Mouse (Mus musculus): ENCODE data around the gene Uba6. TPM values are rescaled to one million over a fixed set of nuclear protein-coding genes. Genes with fewer than 3 reads are reported as not detected.

Gene Uba6
- 10.4 and 12.2 TPM in 2 replicates for polyA plus RNA-seq (2015; fragmentation: Nextera tagmentation; extraction: Ambion mirVana)

DNA sequence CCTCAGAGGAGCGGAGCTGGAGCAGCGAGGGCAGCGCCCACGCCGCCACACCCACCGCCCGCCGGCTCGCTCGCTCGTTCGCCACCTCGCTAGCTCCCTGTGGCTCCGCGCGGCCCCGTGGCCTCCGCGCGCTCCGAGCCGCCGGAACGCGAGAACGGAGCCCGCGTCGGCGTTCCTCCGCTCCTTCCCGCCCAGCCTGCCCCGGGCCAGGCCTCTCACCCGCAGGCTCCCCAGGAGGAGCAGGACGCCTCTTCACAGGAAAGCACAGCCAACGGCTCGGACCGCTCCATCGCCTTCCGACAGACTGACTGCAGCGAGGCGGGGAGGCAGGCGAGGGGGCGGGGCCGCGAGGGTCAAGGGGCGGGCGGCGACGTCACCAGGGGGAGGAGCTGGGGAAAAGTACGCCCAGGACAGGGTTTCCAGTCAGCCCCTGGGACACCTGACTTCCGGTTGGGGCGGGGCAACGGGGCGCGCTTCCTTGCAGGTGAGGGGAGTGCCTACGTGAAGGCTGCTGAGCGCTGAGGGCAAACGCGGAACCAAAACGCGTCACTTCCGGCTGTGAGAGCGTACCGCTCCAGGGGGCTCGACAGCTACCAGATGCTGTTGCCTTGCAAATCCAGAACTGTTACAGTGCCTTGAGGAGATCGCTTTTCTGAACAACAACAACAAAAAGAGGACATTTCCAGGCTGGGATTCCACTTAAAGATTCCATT is at the start of gene Uba6:
Gene Uba6 (minus strand): TSS at position 355 of the 713 bp plus-strand sequence.
- ATAC-seq (ENCODE audit: insufficient number of reproducible peaks, low FRiP score, low TSS enrichment, low read depth) = peak; percentile 99
- H3K9ac ChIP-seq = peak within 1 kb of the TSS; percentile 77
- peak within 1 kb of the TSS; percentile 95 for H3K4me3 ChIP-seq
- peaks cover 8% of the 10 kb centered on the region; the same call in 1 of the 2 replicates for H3K36me3 ChIP-seq
- H3K27ac ChIP-seq = peak within 1 kb of the TSS; percentile 97
- under 1% methylated on average over 66 of the region's 67 CpGs for WGBS
- no peaks in the 10 kb centered on the region for H3K27me3 ChIP-seq
- peaks cover 5% of the 10 kb centered on the region; the same call in 1 of the 2 replicates for H3K4me1 ChIP-seq
- no peaks in the 10 kb centered on the region for H3K9me3 ChIP-seq
- H3K4me2 ChIP-seq = peak within 1 kb of the TSS; percentile 58

DNA sequence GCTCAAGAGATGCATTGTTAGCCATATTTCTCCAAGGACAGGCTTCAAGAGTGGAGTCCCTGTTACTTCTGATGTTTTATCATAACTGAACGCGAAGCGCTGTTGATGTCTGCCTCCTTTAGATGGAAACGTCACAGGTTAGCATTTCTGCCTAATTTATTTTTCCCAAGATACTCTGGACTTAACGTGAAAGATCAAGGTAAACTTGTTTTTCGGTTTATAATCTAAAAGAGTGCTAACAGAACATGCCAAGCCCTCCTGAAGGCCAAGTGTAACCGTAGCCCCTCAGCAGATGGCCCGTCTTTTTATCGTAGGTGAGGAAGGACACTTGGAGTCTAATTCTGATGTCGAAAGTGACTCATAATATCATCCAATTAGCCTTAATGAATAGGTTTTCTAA is 25.2 kb upstream of the Uba6 start, which contains the start of gene Gnrhr:
Gene Gnrhr (minus strand): TSS at position 101 of the 400 bp plus-strand sequence.
- Histone ChIP-seq H3K4me2 (no peak within 1 kb of the TSS), H3K9me3 (no peaks in the 10 kb centered on the region), H3K36me3 (no peaks in the 10 kb centered on the region), H3K9ac (no peak within 1 kb of the TSS), H3K27ac (no peak within 1 kb of the TSS), H3K4me3 (no peak within 1 kb of the TSS), H3K4me1 (no peaks in the 10 kb centered on the region), H3K27me3 (no peaks in the 10 kb centered on the region)
- 85% methylated on average over 10 of the region's 10 CpGs for WGBS
- no peak for ATAC-seq (ENCODE audit: insufficient number of reproducible peaks, low FRiP score, low TSS enrichment, low read depth)

GRCm38 (mm10) chr5:86191356-86191755 is 18.8 kb upstream of the Uba6 start:
- no peak overlapping the region for H3K9ac ChIP-seq
- H3K27me3 ChIP-seq = no peaks in the 10 kb centered on the region
- WGBS = 16% methylated on average over 4 of the region's 4 CpGs
- H3K27ac ChIP-seq = no peak overlapping the region
- no peaks in the 10 kb centered on the region for H3K9me3 ChIP-seq
- ATAC-seq (ENCODE audit: insufficient number of reproducible peaks, low FRiP score, low TSS enrichment, low read depth) = no peak
- no peaks in the 10 kb centered on the region for H3K4me1 ChIP-seq
- no peaks in the 10 kb centered on the region for H3K36me3 ChIP-seq
- no peak overlapping the region for H3K4me2 ChIP-seq
- no peak overlapping the region for H3K4me3 ChIP-seq

GRCm38 (mm10) chr5:86190770-86191169 is 18.2 kb upstream of the Uba6 start:
- Histone ChIP-seq H3K36me3 (no peaks in the 10 kb centered on the region), H3K9ac (no peak overlapping the region), H3K4me1 (no peaks in the 10 kb centered on the region), H3K27me3 (no peaks in the 10 kb centered on the region), H3K27ac (no peak overlapping the region), H3K4me3 (no peak overlapping the region), H3K4me2 (no peak overlapping the region), H3K9me3 (no peaks in the 10 kb centered on the region)
- ATAC-seq (ENCODE audit: insufficient number of reproducible peaks, low FRiP score, low TSS enrichment, low read depth) = no peak
- WGBS = 33% methylated on average over 5 of the region's 5 CpGs

DNA sequence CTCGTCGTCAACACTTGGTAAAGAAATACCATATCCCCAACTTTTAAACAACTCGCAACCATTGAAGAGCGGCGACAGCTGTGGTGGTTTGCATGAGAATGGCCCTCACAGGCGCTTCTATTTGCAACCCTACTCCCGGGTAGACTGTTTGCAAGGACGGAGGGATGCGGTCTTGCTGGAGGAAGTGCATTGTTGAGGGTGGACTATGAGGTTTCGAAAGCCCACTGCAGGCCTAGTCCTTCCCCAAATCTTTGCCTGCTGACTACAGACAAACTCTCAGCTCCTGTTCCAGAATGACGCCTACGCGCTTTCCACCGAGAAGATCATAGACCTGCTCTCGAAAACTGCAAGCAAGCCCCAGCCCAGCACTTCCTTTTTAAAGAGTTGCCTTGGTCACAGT is 17.7 kb upstream of the Uba6 start:
- H3K27ac ChIP-seq = no peak overlapping the region

DNA sequence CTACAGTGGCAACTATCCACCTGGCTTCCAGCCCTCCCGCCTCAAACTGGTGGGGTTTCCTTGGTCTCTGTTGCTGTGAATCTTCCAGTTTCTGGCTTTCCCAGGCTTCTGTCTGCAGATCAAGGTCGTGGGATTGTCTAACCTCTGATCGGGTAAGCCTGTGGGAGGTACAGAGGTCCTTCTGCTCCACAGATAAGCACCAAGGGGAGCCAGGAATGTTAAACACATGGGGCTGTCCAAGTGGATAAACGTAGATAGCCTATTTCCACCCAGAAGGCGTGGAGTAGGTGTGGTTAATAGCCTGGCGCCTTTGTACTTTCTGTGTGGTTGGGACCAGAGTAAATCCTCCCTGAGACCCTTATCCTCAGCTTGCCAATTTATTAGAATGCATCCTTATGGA is 14.8 kb upstream of the Uba6 start:
- Histone ChIP-seq H3K4me3 (no peak overlapping the region), H3K9me3 (no peaks in the 10 kb centered on the region), H3K4me1 (no peaks in the 10 kb centered on the region), H3K9ac (no peak overlapping the region), H3K27ac (no peak overlapping the region), H3K27me3 (no peaks in the 10 kb centered on the region), H3K36me3 (no peaks in the 10 kb centered on the region), H3K4me2 (no peak overlapping the region)
- WGBS = 73% methylated on average over 6 of the region's 6 CpGs
- no peak for ATAC-seq (ENCODE audit: insufficient number of reproducible peaks, low FRiP score, low TSS enrichment, low read depth)

More for the DNA sequence above, 17.7 kb upstream of the Uba6 start:
- no peaks in the 10 kb centered on the region for H3K9me3 ChIP-seq
- no peaks in the 10 kb centered on the region for H3K27me3 ChIP-seq
- no peak overlapping the region for H3K9ac ChIP-seq
- H3K4me2 ChIP-seq = no peak overlapping the region
- 51% methylated on average over 15 of the region's 15 CpGs for WGBS
- no peaks in the 10 kb centered on the region for H3K36me3 ChIP-seq
- H3K4me1 ChIP-seq = no peaks in the 10 kb centered on the region
- ATAC-seq (ENCODE audit: insufficient number of reproducible peaks, low FRiP score, low TSS enrichment, low read depth) = no peak
- H3K4me3 ChIP-seq = no peak overlapping the region

DNA sequence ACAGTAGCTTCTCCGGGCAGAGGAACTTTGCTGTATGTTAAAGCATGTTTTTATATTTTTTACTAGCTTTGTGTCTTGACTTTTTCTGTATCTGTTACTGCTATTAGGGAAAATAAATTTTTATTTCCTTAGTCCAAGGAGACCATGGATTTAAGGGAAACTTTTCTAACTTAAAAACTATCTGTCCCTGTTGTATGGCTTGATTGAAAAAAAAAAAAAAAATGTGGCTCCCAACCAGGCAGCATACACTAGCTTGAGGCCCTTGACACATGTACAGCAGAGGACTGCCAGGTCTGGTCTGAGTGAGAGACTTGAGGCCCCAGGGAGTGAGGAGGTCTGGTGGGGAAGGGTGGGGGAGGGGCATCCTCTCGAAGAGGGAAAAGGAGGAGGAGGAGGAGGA is 1.2 kb upstream of the Uba6 start:
- no peak for ATAC-seq (ENCODE audit: insufficient number of reproducible peaks, low FRiP score, low TSS enrichment, low read depth)
- 41% methylated on average over 2 of the region's 2 CpGs for WGBS
- Histone ChIP-seq H3K36me3 (peaks cover 4% of the 10 kb centered on the region; the same call in 1 of the 2 replicates), H3K4me1 (peaks cover 5% of the 10 kb centered on the region; the same call in 1 of the 2 replicates), H3K27me3 (no peaks in the 10 kb centered on the region), H3K4me2 (no peak overlapping the region), H3K27ac (no peak overlapping the region), H3K9ac (no peak overlapping the region), H3K9me3 (no peaks in the 10 kb centered on the region), H3K4me3 (no peak overlapping the region)

DNA sequence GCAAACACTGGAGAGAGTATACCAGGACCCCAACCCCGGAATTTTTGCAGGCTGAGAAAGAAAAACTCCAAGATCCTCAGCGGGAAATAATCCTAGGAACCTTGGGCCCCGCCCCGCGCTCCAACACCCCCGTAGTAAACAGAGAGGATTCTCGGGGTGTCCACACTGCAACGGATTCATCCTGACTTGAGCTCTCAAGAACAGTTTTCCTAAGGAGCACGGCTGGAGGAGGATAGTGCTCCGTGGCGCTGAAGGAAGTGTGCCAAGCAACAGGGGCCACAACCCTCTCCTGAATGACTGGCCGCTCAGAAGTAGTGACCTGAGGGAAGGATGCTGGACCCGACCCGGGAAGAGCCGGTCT is 535 bp downstream of the Uba6 start:
- ATAC-seq (ENCODE audit: insufficient number of reproducible peaks, low FRiP score, low TSS enrichment, low read depth) = no peak
- H3K4me2 ChIP-seq = peak overlapping the region; percentile 58
- 0% methylated on average over 15 of the region's 15 CpGs for WGBS
- H3K27ac ChIP-seq = peak overlapping the region; percentile 97
- peaks cover 5% of the 10 kb centered on the region; the same call in 1 of the 2 replicates for H3K4me1 ChIP-seq
- H3K9me3 ChIP-seq = no peaks in the 10 kb centered on the region
- H3K36me3 ChIP-seq = peaks cover 8% of the 10 kb centered on the region; the same call in 1 of the 2 replicates
- no peaks in the 10 kb centered on the region for H3K27me3 ChIP-seq
- H3K4me3 ChIP-seq = peak overlapping the region; percentile 95
- H3K9ac ChIP-seq = peak overlapping the region; percentile 77

- Histone ChIP-seq H3K27me3 (no peaks in the 10 kb centered on the region), H3K4me2 (no peak overlapping the region), H3K36me3 (peaks cover 14% of the 10 kb centered on the region; the same call in 1 of the 2 replicates), H3K9me3 (no peaks in the 10 kb centered on the region), H3K4me3 (no peak overlapping the region), H3K27ac (no peak overlapping the region), H3K9ac (no peak overlapping the region), H3K4me1 (no peaks in the 10 kb centered on the region)
- ATAC-seq (ENCODE audit: insufficient number of reproducible peaks, low FRiP score, low TSS enrichment, low read depth) = no peak
These were observed 42.8 kb downstream of the Uba6 start for GRCm38 (mm10) chr5:86129828-86130227.

- H3K36me3 ChIP-seq = peaks cover 16% of the 10 kb centered on the region
These were observed 43.9 kb downstream of the Uba6 start for GRCm38 (mm10) chr5:86128749-86129148.

DNA sequence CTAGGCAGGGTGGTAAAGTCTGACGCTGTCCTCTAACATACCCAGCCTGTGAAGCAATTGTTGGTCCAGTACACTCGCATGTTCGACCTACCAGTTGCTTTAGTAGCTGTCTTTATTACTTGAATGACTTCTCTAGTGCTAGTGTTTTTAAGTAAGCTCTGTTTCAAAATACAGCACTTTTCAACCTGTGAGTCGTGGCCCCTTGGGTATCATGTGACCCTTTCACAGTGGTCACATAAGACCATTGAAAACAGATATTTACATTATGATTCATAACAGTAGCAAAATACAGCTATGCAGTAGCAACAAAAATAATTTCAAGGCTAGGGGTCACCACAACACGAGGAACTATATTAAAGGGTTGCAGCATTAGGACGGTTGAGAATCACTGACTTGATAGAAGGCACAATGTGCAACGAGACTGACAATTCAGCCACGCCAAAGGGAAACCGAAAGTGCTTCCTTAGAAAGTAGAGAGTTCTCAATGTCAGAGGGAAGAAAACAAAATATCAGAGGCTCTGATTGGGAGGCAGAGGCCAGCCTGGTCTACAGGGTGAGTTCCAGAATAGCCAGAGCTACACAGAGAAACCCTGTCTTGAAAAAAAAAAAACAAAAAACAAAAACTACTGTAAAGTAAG is 54.0 kb downstream of the Uba6 start:
- H3K4me2 ChIP-seq = no peak overlapping the region
- WGBS = 89% methylated on average over 9 of the region's 9 CpGs
- H3K9ac ChIP-seq = no peak overlapping the region
- no peaks in the 10 kb centered on the region for H3K4me1 ChIP-seq
- peaks cover 18% of the 10 kb centered on the region for H3K36me3 ChIP-seq
- H3K9me3 ChIP-seq = no peaks in the 10 kb centered on the region
- H3K27ac ChIP-seq = no peak overlapping the region
- no peak overlapping the region for H3K4me3 ChIP-seq
- ATAC-seq (ENCODE audit: insufficient number of reproducible peaks, low FRiP score, low TSS enrichment, low read depth) = no peak
- H3K27me3 ChIP-seq = no peaks in the 10 kb centered on the region

More at GRCm38 (mm10) chr5:86128749-86129148, 43.9 kb downstream of the Uba6 start:
- no peak overlapping the region for H3K4me2 ChIP-seq
- no peak overlapping the region for H3K27ac ChIP-seq
- H3K9me3 ChIP-seq = no peaks in the 10 kb centered on the region
- H3K27me3 ChIP-seq = no peaks in the 10 kb centered on the region
- H3K9ac ChIP-seq = no peak overlapping the region
- WGBS = 96% methylated on average over 1 of the region's 1 CpGs
- no peak overlapping the region for H3K4me3 ChIP-seq
- no peaks in the 10 kb centered on the region for H3K4me1 ChIP-seq
- no peak for ATAC-seq (ENCODE audit: insufficient number of reproducible peaks, low FRiP score, low TSS enrichment, low read depth)

DNA sequence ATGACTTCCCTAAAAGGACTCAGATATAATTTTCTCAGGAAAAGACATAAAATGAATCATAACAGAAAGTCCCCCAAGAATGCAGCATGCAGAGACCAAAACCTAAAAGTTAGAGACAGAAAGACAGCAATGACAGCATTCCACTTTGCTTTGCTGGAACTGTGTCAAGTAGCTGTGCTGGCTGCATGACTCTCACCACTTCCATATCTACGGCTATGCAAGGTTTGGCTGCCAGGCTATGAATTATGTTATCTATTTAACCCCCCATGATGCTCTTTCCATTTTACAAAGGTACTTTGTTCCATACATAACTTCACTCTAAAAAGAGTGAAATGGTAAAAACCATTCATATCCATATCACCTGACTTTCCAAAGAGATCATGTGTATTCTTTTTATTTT is 58.6 kb downstream of the Uba6 start:
- no peak for ATAC-seq (ENCODE audit: insufficient number of reproducible peaks, low FRiP score, low TSS enrichment, low read depth)
- Histone ChIP-seq H3K36me3 (peaks cover 17% of the 10 kb centered on the region), H3K4me1 (no peaks in the 10 kb centered on the region), H3K9ac (no peak overlapping the region), H3K27ac (no peak overlapping the region), H3K4me2 (no peak overlapping the region), H3K9me3 (no peaks in the 10 kb centered on the region), H3K27me3 (no peaks in the 10 kb centered on the region), H3K4me3 (no peak overlapping the region)
- 69% methylated on average over 1 of the region's 1 CpGs for WGBS
